Mouse (Mus musculus) lung, adult 2 months (tissue): ENCODE data around the gene Pdk2.

Experiments used
- CTCF ChIP-seq: fragments of 200-500 bp; IDR thresholded peaks from 2 replicates; pipeline ENCODE4 v1.5.1; 2011; ENCODE audit warnings: mild to moderate bottlenecking, low read length, control low read depth; ENCODE audit not compliant: insufficient read depth
- POLR2A ChIP-seq: fragments of 200-500 bp; IDR thresholded peaks from 2 replicates; pipeline ENCODE4 v1.6.1; 2011; ENCODE audit warnings: low read depth, mild to moderate bottlenecking, control low read depth, low read length, borderline replicate concordance; ENCODE audit errors: extremely low read depth

GRCm38 (mm10) chr11:95001058-95001457 is 40.1 kb downstream of the Pdk2 start:
- TF ChIP-seq POLR2A (peak; percentile 33; the same call in 1 of the 2 replicates), CTCF (peak; percentile 98)
